15 mouse cellular contexts compared by ENCODE assay signal in genomic region chr13:43203641-43204040, GRCm38 (mm10). TPM values are rescaled to one million over a fixed set of nuclear protein-coding genes. Genes with fewer than 3 reads are reported as not detected.
DNase-seq lines count a peak whose midpoint lies in the region; ATAC-seq lines count a peak whose summit lies in the region.
"Had no signal": no experiment of that assay in that cellular context is flagged by ENCODE, and none has a peak within 500 bp of the region (broad histone marks: within the 10 kb centered on the region; RNA-seq: fewer than 3 reads in every experiment).

No protein-coding gene starts in this region.

- H3K27me3 ChIP-seq in heart, embryonic 15.5 days = peaks cover 10% of the 10 kb centered on the region; the same call in 1 of the 2 replicates

- peaks cover 21% of the 10 kb centered on the region for H3K4me1 ChIP-seq in heart, embryonic 15.5 days (replicated peaks)

- no peak overlapping the region for H3K4me2 ChIP-seq in heart, embryonic 15.5 days
- H3K4me2 ChIP-seq: liver, embryonic 13.5 days had no signal

- no peaks in the 10 kb centered on the region for H3K9me3 ChIP-seq in heart, embryonic 15.5 days (replicated peaks)
- H3K9me3 ChIP-seq: limb, embryonic 10.5 days; liver, embryonic 13.5 days had no signal

- no peak overlapping the region for H3K9ac ChIP-seq in heart, embryonic 15.5 days
- H3K9ac ChIP-seq: liver, embryonic 13.5 days had no signal

- H3K4me3 ChIP-seq in heart, embryonic 15.5 days = no peak overlapping the region
- H3K4me3 ChIP-seq: erythroblast, embryonic 14.5 days; limb, embryonic 10.5 days; liver, embryonic 13.5 days; myocyte had no signal

- 0 out of 2 replicates have a peak overlapping the region, but pooled peaks have one; percentile 10 for H3K27ac ChIP-seq in heart, embryonic 15.5 days
- H3K27ac ChIP-seq: kidney, postnatal 0 days; limb, embryonic 10.5 days; liver, embryonic 13.5 days had no signal

- WGBS in heart, embryonic 15.5 days = 38% methylated on average over 5 of the region's 5 CpGs

- intact Hi-C loops in heart, postnatal 14 days (cut with DNase I) = loop anchor here (5.0 kb wide), 1 partner anchor 34 kb away; no protein-coding TSS in a partner anchor

- DNase-seq in cerebellum, adult 11-12 months = peak; percentile 77
- DNase-seq in cerebellum, postnatal 4 days (ENCODE audit: low spot score in 2 of 2) = no peak
- no peak for DNase-seq in heart, postnatal 14 days
- peak; percentile 59 for DNase-seq in adrenal gland, postnatal 10 days
- peak; percentile 67 for DNase-seq in cerebellum, postnatal 14 days
- no peak for DNase-seq in kidney, postnatal 36 days
- DNase-seq in layer of hippocampus, adult 18-20 months (ENCODE audit: low spot score in 2 of 2) = no peak
- DNase-seq: embryo, embryonic 11 days; gastrocnemius, postnatal 36 days; liver, embryonic 13.5 days had no signal

- H3K36me3 ChIP-seq in heart, embryonic 15.5 days = no peaks in the 10 kb centered on the region
- H3K36me3 ChIP-seq: limb, embryonic 10.5 days; liver, embryonic 13.5 days had no signal

- no peak for ATAC-seq in heart, embryonic 15.5 days (replicated peaks; ENCODE audit: insufficient number of reproducible peaks, insufficient read depth, low FRiP score, low read depth)

RNA-seq across cellular contexts. Expression of gene Tbc1d7, which starts 32.3 kb away (rescaled TPM):
- polyA plus RNA-seq in heart, embryonic 15.5 days (2015; fragmentation: Nextera tagmentation; extraction: Ambion mirVana) = 50.1 and 54.5 TPM in 2 replicates
- total RNA-seq in heart, postnatal 14 days (2021) = 10 to 100 TPM; 29.7 to 35.3 TPM
- 10 to 100 TPM; 24.4 to 26.7 TPM for total RNA-seq in adrenal gland, postnatal 10 days (2021)
- total RNA-seq in layer of hippocampus, adult 18-20 months (2021) = 10 to 100 TPM; 24.4 to 29.3 TPM

Comparison
In these comparisons a context has a peak if more than half of its experiments do, and no peak if none do; other contexts are left out.
1. DNase-seq: peak in cerebellum, adult 11-12 months (single experiment), adrenal gland, postnatal 10 days (single experiment) and cerebellum, postnatal 14 days (2 of 2); none in cerebellum, postnatal 4 days (0 of 2), heart, postnatal 14 days (0 of 2), kidney, postnatal 36 days (0 of 2) and layer of hippocampus, adult 18-20 months (0 of 2).